Comparison of ENCODE assay signal across 28 mouse cellular contexts in genomic region chr13:8956873-8957272, GRCm38 (mm10). TPM values are rescaled to one million over a fixed set of nuclear protein-coding genes. Genes with fewer than 3 reads are reported as not detected.
DNase-seq lines count a peak whose midpoint lies in the region; ATAC-seq and TF ChIP-seq lines count a peak whose summit lies in the region.
"Not testable (repeated sequence)": the region's sequence is repeated elsewhere in the genome, so short reads cannot be mapped to it uniquely, and the experiment has no call there.
"Had no signal": no experiment of that assay in that cellular context is flagged by ENCODE, and none has a peak within 500 bp of the region (broad histone marks: within the 10 kb centered on the region; RNA-seq: fewer than 3 reads in every experiment).

No protein-coding gene starts in this region.

- DNase-seq in forebrain, postnatal 0 days; liver, embryonic 11.5 days (ENCODE audit: low spot score); liver, embryonic 14.5 days (ENCODE audit: low read depth in 3 of 3, low spot score in 3 of 3): not testable (repeated sequence)

- no CpG with 5 or more reads among the region's 5 CpGs for WGBS in forebrain, postnatal 0 days
- no CpG with 5 or more reads among the region's 5 CpGs for WGBS in heart, embryonic 14.5 days
- no CpG with 5 or more reads among the region's 5 CpGs for WGBS in intestine, embryonic 16.5 days
- no CpG with 5 or more reads among the region's 5 CpGs for WGBS in liver, embryonic 11.5 days
- no CpG with 5 or more reads among the region's 5 CpGs for WGBS in liver, embryonic 14.5 days (ENCODE audit: insufficient replicate concordance)

- not testable (repeated sequence) for H3K27ac ChIP-seq in forebrain, postnatal 0 days (ENCODE audit: low read depth, low read length); heart, embryonic 14.5 days (replicated peaks in 1 of 2; ENCODE audit: control insufficient read depth in 1 of 2, insufficient read depth in 1 of 2, low read depth in 2 of 2, low read length in 2 of 2); intestine, embryonic 16.5 days (ENCODE audit: low read length); liver, embryonic 11.5 days (ENCODE audit: low read depth, low read length); liver, embryonic 14.5 days

- TF ChIP-seq CTCF in forebrain, postnatal 0 days (IDR thresholded peaks at IDR 0.05; ENCODE audit: low read depth); liver, embryonic 14.5 days (IDR thresholded peaks at IDR 0.05; ENCODE audit: low read depth): not testable (repeated sequence)

- not testable (repeated sequence) for H3K4me3 ChIP-seq in forebrain, postnatal 0 days (ENCODE audit: low read depth, low read length); heart, embryonic 14.5 days (ENCODE audit: control insufficient read depth in 1 of 2, insufficient read depth in 1 of 2, low read depth in 1 of 2, low read length in 2 of 2); intestine, embryonic 16.5 days (ENCODE audit: low read length); liver, embryonic 11.5 days (ENCODE audit: low read depth, low read length); liver, embryonic 14.5 days (ENCODE audit: insufficient read depth in 1 of 2, low read depth in 2 of 2, low read length in 2 of 2)

- ATAC-seq in erythroblast, adult 5-6 weeks (replicated peaks; ENCODE audit: low FRiP score, poor library complexity, severe bottlenecking): 0 out of 2 replicates have a peak, but pooled peaks have one; percentile 47
- peak; percentile 48; the same call in 1 of the 2 replicates for ATAC-seq in forebrain, postnatal 0 days
- 0 out of 2 replicates have a peak, but pooled peaks have one; percentile 31 for ATAC-seq in heart, embryonic 14.5 days (ENCODE audit: insufficient number of reproducible peaks, insufficient read depth, low FRiP score, low read depth)
- ATAC-seq in intestine, embryonic 16.5 days: 0 out of 2 replicates have a peak, but pooled peaks have one; percentile 38
- peak; percentile 57 for ATAC-seq in liver, embryonic 11.5 days (replicated peaks; ENCODE audit: low FRiP score)
- ATAC-seq in liver, embryonic 14.5 days (ENCODE audit: insufficient read depth): peak; percentile 57
- peak; percentile 85 for ATAC-seq in megakaryocyte-erythroid progenitor cell, adult 5-6 weeks (replicated peaks; ENCODE audit: low FRiP score, low TSS enrichment, poor library complexity, severe bottlenecking)

- not testable (repeated sequence) for H3K27me3 ChIP-seq in forebrain, postnatal 0 days (ENCODE audit: insufficient read depth, low read length); heart, embryonic 14.5 days (ENCODE audit: control insufficient read depth, insufficient read depth, low read length); intestine, embryonic 16.5 days (replicated peaks; ENCODE audit: control insufficient read depth, insufficient read depth, low read length); liver, embryonic 11.5 days (replicated peaks; ENCODE audit: control insufficient read depth, insufficient read depth, low read length); liver, embryonic 14.5 days (ENCODE audit: control insufficient read depth, insufficient read depth, low read length)

- TF ChIP-seq EP300 in liver, embryonic 14.5 days (IDR thresholded peaks at IDR 0.05; ENCODE audit: low read depth): not testable (repeated sequence)

- H3K4me2 ChIP-seq in forebrain, postnatal 0 days (ENCODE audit: low read depth); heart, embryonic 14.5 days (ENCODE audit: low read length); intestine, embryonic 16.5 days (ENCODE audit: low read depth, low read length); liver, embryonic 11.5 days; liver, embryonic 14.5 days (ENCODE audit: low read depth): not testable (repeated sequence)

- not testable (repeated sequence) for H3K9ac ChIP-seq in forebrain, postnatal 0 days; heart, embryonic 14.5 days (ENCODE audit: low read length); intestine, embryonic 16.5 days (ENCODE audit: low read depth, low read length); liver, embryonic 11.5 days (ENCODE audit: low read depth, low read length); liver, embryonic 14.5 days (replicated peaks)

- H3K36me3 ChIP-seq in forebrain, postnatal 0 days (ENCODE audit: insufficient read depth); heart, embryonic 14.5 days (ENCODE audit: control insufficient read depth, insufficient read depth, low read length); intestine, embryonic 16.5 days (ENCODE audit: control insufficient read depth, insufficient read depth, low read length); liver, embryonic 11.5 days (ENCODE audit: control insufficient read depth, insufficient read depth, low read length); liver, embryonic 14.5 days (replicated peaks; ENCODE audit: control insufficient read depth, insufficient read depth, low read depth): not testable (repeated sequence)

- H3K4me1 ChIP-seq in forebrain, postnatal 0 days (ENCODE audit: insufficient read depth); heart, embryonic 14.5 days (ENCODE audit: control insufficient read depth in 2 of 2, insufficient read depth in 2 of 2, low read length in 2 of 2); intestine, embryonic 16.5 days (ENCODE audit: control insufficient read depth, insufficient read depth, low read length); liver, embryonic 11.5 days (replicated peaks; ENCODE audit: control insufficient read depth, insufficient read depth, low read length); liver, embryonic 14.5 days (replicated peaks; ENCODE audit: control insufficient read depth in 2 of 2, insufficient read depth in 2 of 2, low read length in 1 of 2): not testable (repeated sequence)

- H3K9me3 ChIP-seq in forebrain, postnatal 0 days (ENCODE audit: low read length); heart, embryonic 14.5 days (ENCODE audit: control insufficient read depth, low read length); intestine, embryonic 16.5 days (ENCODE audit: control insufficient read depth, low read length); liver, embryonic 11.5 days (ENCODE audit: control insufficient read depth, low read length); liver, embryonic 14.5 days (ENCODE audit: control insufficient read depth, low read length): not testable (repeated sequence)

RNA-seq across cellular contexts. Expression of gene Idi2, which starts 4.2 kb away (rescaled TPM):
- not detected in 2 replicates for total RNA-seq in erythroblast, adult 5-6 weeks (2015; ENCODE audit: low replicate concordance)
- total RNA-seq in erythroblast, adult 5-6 weeks (2017; ENCODE audit: low replicate concordance): not detected in 2 replicates
- total RNA-seq in forebrain, postnatal 0 days (2014; rRNA removed): not detected in 2 replicates
- polyA plus RNA-seq in forebrain, postnatal 0 days (2015; fragmentation: Nextera tagmentation; extraction: Ambion mirVana): not detected in 2 replicates
- polyA plus RNA-seq in heart, embryonic 14.5 days (2014; fragmentation: Nextera tagmentation; extraction: Ambion mirVana): not detected in 2 replicates
- not detected in 2 replicates for polyA plus RNA-seq in intestine, embryonic 16.5 days (2015; fragmentation: Nextera tagmentation; extraction: Ambion mirVana)
- 0.16 TPM in 1 of 2 replicates, not detected in the other for polyA plus RNA-seq in liver, embryonic 11.5 days (2014; fragmentation: Nextera tagmentation; extraction: Ambion mirVana)
- polyA plus RNA-seq in liver, embryonic 14.5 days (2012; rRNA removed): not detected in 2 replicates
- polyA plus RNA-seq in liver, embryonic 14.5 days (2014; fragmentation: Nextera tagmentation; extraction: Ambion mirVana): not detected in 2 replicates
- 0.66 TPM in 1 of 2 replicates, not detected in the other for total RNA-seq in megakaryocyte-erythroid progenitor cell, adult 5-6 weeks (2014; fragmentation: Nextera tagmentation)
- 1.5 TPM in 1 of 2 replicates, not detected in the other for total RNA-seq in megakaryocyte-erythroid progenitor cell, adult 5-6 weeks (2017)
- total RNA-seq: adrenal gland, adult 18-20 months; adrenal gland, postnatal 10 days; adrenal gland, postnatal 36 days; CH12.LX; gastrocnemius, adult 18-20 months; gastrocnemius, postnatal 10 days; gastrocnemius, postnatal 36 days; heart, adult 8-10 months; heart, postnatal 14 days; heart, postnatal 4 days had no signal
- polyA plus RNA-seq: erythroblast, embryonic 14.5 days; forebrain, embryonic 14.5 days; heart, embryonic 15.5 days; hindbrain, embryonic 12.5 days; hindbrain, embryonic 15.5 days; intestine, embryonic 14.5 days; Patski had no signal

RNA-seq across cellular contexts. Expression of gene Gm9745, which starts 8.8 kb away (rescaled TPM):
- total RNA-seq in erythroblast, adult 5-6 weeks (2015; ENCODE audit: low replicate concordance): not detected in 2 replicates
- total RNA-seq in erythroblast, adult 5-6 weeks (2017; ENCODE audit: low replicate concordance): not detected in 2 replicates
- not detected in 2 replicates for total RNA-seq in forebrain, postnatal 0 days (2014; rRNA removed)
- not detected in 2 replicates for polyA plus RNA-seq in forebrain, postnatal 0 days (2015; fragmentation: Nextera tagmentation; extraction: Ambion mirVana)
- polyA plus RNA-seq in heart, embryonic 14.5 days (2014; fragmentation: Nextera tagmentation; extraction: Ambion mirVana): not detected in 2 replicates
- not detected in 2 replicates for polyA plus RNA-seq in intestine, embryonic 16.5 days (2015; fragmentation: Nextera tagmentation; extraction: Ambion mirVana)
- not detected in 2 replicates for polyA plus RNA-seq in liver, embryonic 11.5 days (2014; fragmentation: Nextera tagmentation; extraction: Ambion mirVana)
- polyA plus RNA-seq in liver, embryonic 14.5 days (2012; rRNA removed): not detected in 2 replicates
- polyA plus RNA-seq in liver, embryonic 14.5 days (2014; fragmentation: Nextera tagmentation; extraction: Ambion mirVana): not detected in 2 replicates
- total RNA-seq in megakaryocyte-erythroid progenitor cell, adult 5-6 weeks (2014; fragmentation: Nextera tagmentation): not detected in 2 replicates
- total RNA-seq in megakaryocyte-erythroid progenitor cell, adult 5-6 weeks (2017): not detected in 2 replicates
- total RNA-seq: adrenal gland, adult 18-20 months; adrenal gland, postnatal 10 days; adrenal gland, postnatal 36 days; CH12.LX; gastrocnemius, adult 18-20 months; gastrocnemius, postnatal 10 days; gastrocnemius, postnatal 36 days; heart, adult 8-10 months; heart, postnatal 14 days; heart, postnatal 4 days had no signal
- polyA plus RNA-seq: embryonic facial prominence, embryonic 12.5 days; erythroblast, embryonic 14.5 days; forebrain, embryonic 10.5 days; forebrain, embryonic 14.5 days; G1E; heart, embryonic 11.5 days; heart, embryonic 15.5 days; hindbrain, embryonic 12.5 days; hindbrain, embryonic 15.5 days; intestine, embryonic 14.5 days; Patski had no signal

RNA-seq across cellular contexts. Expression of gene Gtpbp4, which starts 39.0 kb away (rescaled TPM):
- 15.9 and 28.0 TPM in 2 replicates for total RNA-seq in erythroblast, adult 5-6 weeks (2015; ENCODE audit: low replicate concordance)
- total RNA-seq in erythroblast, adult 5-6 weeks (2017; ENCODE audit: low replicate concordance): 14.8 and 15.8 TPM in 2 replicates
- total RNA-seq in forebrain, postnatal 0 days (2014; rRNA removed): 30.2 and 33.7 TPM in 2 replicates
- polyA plus RNA-seq in forebrain, postnatal 0 days (2015; fragmentation: Nextera tagmentation; extraction: Ambion mirVana): 54.6 and 59.4 TPM in 2 replicates
- 49.9 and 51.9 TPM in 2 replicates for polyA plus RNA-seq in heart, embryonic 14.5 days (2014; fragmentation: Nextera tagmentation; extraction: Ambion mirVana)
- 59.2 and 72.4 TPM in 2 replicates for polyA plus RNA-seq in intestine, embryonic 16.5 days (2015; fragmentation: Nextera tagmentation; extraction: Ambion mirVana)
- 108 and 109 TPM in 2 replicates for polyA plus RNA-seq in liver, embryonic 11.5 days (2014; fragmentation: Nextera tagmentation; extraction: Ambion mirVana)
- 7.2 and 14.8 TPM in 2 replicates for polyA plus RNA-seq in liver, embryonic 14.5 days (2012; rRNA removed)
- polyA plus RNA-seq in liver, embryonic 14.5 days (2014; fragmentation: Nextera tagmentation; extraction: Ambion mirVana): 37.1 and 41.9 TPM in 2 replicates
- total RNA-seq in megakaryocyte-erythroid progenitor cell, adult 5-6 weeks (2014; fragmentation: Nextera tagmentation): 91.9 and 100 TPM in 2 replicates
- total RNA-seq in megakaryocyte-erythroid progenitor cell, adult 5-6 weeks (2017): 177 and 213 TPM in 2 replicates

Comparison
In these comparisons a context has a peak if more than half of its experiments do, and no peak if none do; other contexts are left out.
1. ATAC-seq: peak in every context shown above with its lines; median percentile 85 in megakaryocyte-erythroid progenitor cell, adult 5-6 weeks; 57 in liver, embryonic 11.5 days; 57 in liver, embryonic 14.5 days; 48 in forebrain, postnatal 0 days; 47 in erythroblast, adult 5-6 weeks; 38 in intestine, embryonic 16.5 days; 31 in heart, embryonic 14.5 days.